Mouse (Mus musculus) limb, embryonic 14.5 days (tissue): ENCODE data around the gene Kif1b. TPM values are rescaled to one million over a fixed set of nuclear protein-coding genes. Genes with fewer than 3 reads are reported as not detected.

Experiments
- ATAC-seq: fragments of 200-750 bp; cut with Nextera tagmentation; 2 replicates; pipeline ENCODE4 v1.8.0; 2017; ENCODE audit warnings: low read depth, moderate number of reproducible peaks, moderate TSS enrichment; ENCODE audit not compliant: low FRiP score
- DNase-seq: peaks from one replicate; pipeline ENCODE4 v3.0.0-alpha.2; 2015; ENCODE audit warnings: low spot score
- H3K27ac ChIP-seq: fragments of 300-500 bp; sonication (generic); replicated peaks from 2 replicates; pipeline ENCODE4 v1.5.1; 2014; ENCODE audit warnings: low read depth, mild to moderate bottlenecking, low read length, moderate library complexity, mixed read lengths
- H3K27me3 ChIP-seq: fragments of 300-500 bp; sonication (generic); 2 replicates; pipeline ENCODE4 v1.6.1; 2014; ENCODE audit warnings: low read length, mixed read lengths; ENCODE audit not compliant: control insufficient read depth, insufficient read depth
- H3K36me3 ChIP-seq: fragments of 300-500 bp; sonication (generic); 2 replicates; pipeline ENCODE4 v1.6.1; 2014; ENCODE audit warnings: mild to moderate bottlenecking, low read length, moderate library complexity, mixed read lengths; ENCODE audit not compliant: control insufficient read depth, insufficient read depth
- H3K4me1 ChIP-seq: fragments of 300-500 bp; sonication (generic); 2 replicates; pipeline ENCODE4 v1.6.1; 2014; ENCODE audit warnings: antibody characterized with exemption, low read length, mixed read lengths; ENCODE audit not compliant: control insufficient read depth, insufficient read depth
- H3K4me2 ChIP-seq: fragments of 300-500 bp; sonication (generic); replicated peaks from 2 replicates; pipeline ENCODE4 v1.6.1; 2014; ENCODE audit warnings: low read depth, mild to moderate bottlenecking, low read length, moderate library complexity; ENCODE audit not compliant: severe bottlenecking
- H3K4me3 ChIP-seq: fragments of 300-500 bp; sonication (generic); replicated peaks from 2 replicates; pipeline ENCODE4 v1.5.1; 2014; ENCODE audit warnings: low read length
- H3K9ac ChIP-seq: fragments of 300-500 bp; sonication (generic); 2 replicates; pipeline ENCODE4 v1.6.1; 2014; ENCODE audit warnings: mild to moderate bottlenecking, low read depth, low read length, moderate library complexity; ENCODE audit not compliant: severe bottlenecking
- H3K9me3 ChIP-seq: fragments of 300-500 bp; sonication (generic); 2 replicates; pipeline ENCODE4 v1.6.1; 2016; ENCODE audit warnings: low read length; ENCODE audit not compliant: control insufficient read depth
- POLR2A ChIP-seq: fragments of 200-500 bp; IDR thresholded peaks from 2 replicates; pipeline ENCODE4 v1.8.0; 2012; ENCODE audit warnings: inconsistent platforms, mild to moderate bottlenecking, moderate library complexity, borderline replicate concordance; ENCODE audit not compliant: insufficient read depth, insufficient read length; ENCODE audit errors: extremely low read depth
- WGBS: fragments of 180-500 bp; shearing (Covaris S2); extraction: QIAGEN DNeasy Blood & Tissue Kit; methylation state at CpG from one replicate; pipeline ENCODE4 v1.1.7; 2014; 5-methylcytosine and 5-hydroxymethylcytosine counted together
- polyA plus RNA-seq, 2 experiments: library from polyadenylated mRNA; depleted of rRNA in 1 of 2; stranded (reverse) in 1 of 2; unstranded in 1 of 2; fragments of >200 nt; fragmentation: Nextera tagmentation in 1 of 2; extraction: Ambion mirVana in 1 of 2; gene quantifications; 2 replicates each; pipeline versions ENCODE4 v1.2.1 to v1.2.3; 2012 to 2014

The Kif1b gene
- polyA plus RNA-seq, 2 experiments, result 35.0 to 50.3 TPM

- Histone ChIP-seq H3K36me3 (peaks cover 18% of the 10 kb centered on the region), H3K9me3 (no peaks in the 10 kb centered on the region), H3K4me2 (no peak overlapping the region), H3K27ac (no peak overlapping the region), H3K4me1 (no peaks in the 10 kb centered on the region), H3K4me3 (no peak overlapping the region), H3K27me3 (no peaks in the 10 kb centered on the region), H3K9ac (no peak overlapping the region)
- 93% methylated on average over 1 of the region's 1 CpGs for WGBS
- no peak for DNase-seq
- no peak for ATAC-seq
- TF ChIP-seq POLR2A, result no peak
These were observed 21.8 kb downstream of the Kif1b start for GRCm38 (mm10) chr4:149285691-149286090.

- H3K4me2 ChIP-seq, result no peak overlapping the region
- no peak overlapping the region for H3K4me3 ChIP-seq
- ATAC-seq (no peak), DNase-seq (no peak)
- H3K4me1 ChIP-seq, result peaks cover 3% of the 10 kb centered on the region
- no peak for TF ChIP-seq POLR2A
- no peak overlapping the region for H3K9ac ChIP-seq
- H3K9me3 ChIP-seq, result no peaks in the 10 kb centered on the region
- H3K27ac ChIP-seq, result no peak overlapping the region
- 78% methylated on average over 3 of the region's 3 CpGs for WGBS
- no peaks in the 10 kb centered on the region for H3K27me3 ChIP-seq
- 0 out of 2 replicates have a peak, but pooled peaks cover 5% of the 10 kb centered on the region for H3K36me3 ChIP-seq
These were observed 24.5 kb downstream of the Kif1b start for GRCm38 (mm10) chr4:149283018-149283417.

GRCm38 (mm10) chr4:149282025-149282738, 25.3 kb downstream of the Kif1b start:
- WGBS, result 78% methylated on average over 7 of the region's 7 CpGs
- no peak for TF ChIP-seq POLR2A
- DNase-seq, result no peak

GRCm38 (mm10) chr4:149277571-149277970, 29.9 kb downstream of the Kif1b start:
- 31% methylated on average over 4 of the region's 4 CpGs for WGBS
- Histone ChIP-seq H3K27ac (peak overlapping the region; percentile 8; the same call in 1 of the 2 replicates), H3K4me3 (no peak overlapping the region), H3K4me2 (no peak overlapping the region; the same call in 1 of the 2 replicates), H3K36me3 (peaks cover 30% of the 10 kb centered on the region), H3K9me3 (peaks cover 2% of the 10 kb centered on the region; the same call in 1 of the 2 replicates), H3K4me1 (peaks cover 11% of the 10 kb centered on the region), H3K27me3 (no peaks in the 10 kb centered on the region), H3K9ac (no peak overlapping the region)
- ATAC-seq, result peak; percentile 95
- DNase-seq, result peak; percentile 87
- no peak for TF ChIP-seq POLR2A

More at GRCm38 (mm10) chr4:149282025-149282738, 25.3 kb downstream of the Kif1b start:
- peaks cover 11% of the 10 kb centered on the region for H3K4me1 ChIP-seq
- H3K9ac ChIP-seq, result no peak overlapping the region
- H3K27ac ChIP-seq, result no peak overlapping the region
- ATAC-seq, result no peak
- H3K4me3 ChIP-seq, result no peak overlapping the region
- H3K4me2 ChIP-seq, result no peak overlapping the region
- no peaks in the 10 kb centered on the region for H3K9me3 ChIP-seq
- 0 out of 2 replicates have a peak, but pooled peaks cover 5% of the 10 kb centered on the region for H3K36me3 ChIP-seq
- H3K27me3 ChIP-seq, result no peaks in the 10 kb centered on the region

- DNase-seq (no peak), ATAC-seq (no peak)
- no peak overlapping the region for H3K4me3 ChIP-seq
- no peak for TF ChIP-seq POLR2A
- no peak overlapping the region for H3K9ac ChIP-seq
- no peak overlapping the region for H3K4me2 ChIP-seq
- H3K36me3 ChIP-seq, result peaks cover 62% of the 10 kb centered on the region
- WGBS, result 98% methylated on average over 1 of the region's 1 CpGs
- H3K27ac ChIP-seq, result no peak overlapping the region
- H3K27me3 ChIP-seq, result no peaks in the 10 kb centered on the region
- peaks cover 9% of the 10 kb centered on the region for H3K4me1 ChIP-seq
- peaks cover 2% of the 10 kb centered on the region; the same call in 1 of the 2 replicates for H3K9me3 ChIP-seq
These were observed 34.4 kb downstream of the Kif1b start for GRCm38 (mm10) chr4:149273128-149273527.
